Mouse (Mus musculus) skeletal muscle tissue, adult 2 months (tissue): ENCODE results near the gene 4933407L21Rik.

Experiments used
- DNase-seq: peaks from one replicate; pipeline ENCODE4 v3.0.0-alpha.2; 2012; ENCODE audit warnings: low read depth, low spot score

The 4933407L21Rik gene

DNA sequence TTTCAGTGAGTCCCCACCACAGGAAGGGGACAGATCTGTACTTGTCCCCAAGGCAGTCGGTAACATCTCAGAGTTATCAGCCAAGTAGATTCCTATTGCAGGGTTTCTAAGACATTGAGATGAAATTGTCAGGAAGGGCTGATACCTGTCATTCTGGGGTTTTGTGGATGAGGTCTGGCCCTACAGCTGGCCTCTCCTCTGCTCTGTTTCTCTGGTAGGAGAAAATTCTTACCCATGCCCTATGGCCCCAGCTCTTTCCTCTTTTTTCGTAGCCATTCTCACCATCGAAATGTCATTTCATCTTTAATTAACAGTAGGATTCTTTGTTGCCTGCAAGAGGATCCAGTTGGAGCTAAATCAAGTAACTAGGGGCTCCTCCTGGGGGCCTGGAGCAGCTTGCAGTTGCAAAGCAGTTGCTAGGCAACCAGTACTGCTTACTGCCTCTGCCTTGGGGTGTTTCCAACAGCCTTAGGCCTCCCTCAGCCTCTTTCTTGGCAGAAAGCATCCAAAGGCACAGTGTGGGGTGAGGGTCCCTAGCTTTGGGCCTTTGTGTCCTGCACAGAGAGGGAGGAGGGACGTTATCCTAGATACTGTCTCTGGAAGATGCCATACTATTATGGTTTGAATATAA, at the start of gene 4933407L21Rik:
TSS of gene 4933407L21Rik (plus strand) at position 427 of the 631 bp plus-strand sequence.
- DNase-seq = no peak

DNA sequence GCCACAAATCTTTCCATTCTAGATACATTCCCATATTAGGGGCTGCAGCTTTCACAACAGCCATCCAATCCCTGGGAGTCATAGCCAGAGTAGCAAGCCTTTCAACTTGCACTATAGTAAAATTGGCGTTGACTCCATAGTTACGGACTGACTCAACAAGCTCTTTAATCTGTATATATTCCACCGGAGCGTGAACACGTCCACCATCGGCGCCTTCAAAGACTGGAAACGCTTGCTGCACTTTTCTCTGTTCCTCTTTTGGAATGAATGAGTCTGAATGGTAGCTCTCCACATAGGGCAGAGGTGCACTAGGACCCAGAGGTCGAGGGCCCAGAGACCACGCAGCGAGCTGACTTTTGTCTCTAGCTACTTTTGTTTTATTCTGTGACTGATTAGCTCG, 46.3 kb upstream of the 4933407L21Rik start:
- DNase-seq = no peak

DNA sequence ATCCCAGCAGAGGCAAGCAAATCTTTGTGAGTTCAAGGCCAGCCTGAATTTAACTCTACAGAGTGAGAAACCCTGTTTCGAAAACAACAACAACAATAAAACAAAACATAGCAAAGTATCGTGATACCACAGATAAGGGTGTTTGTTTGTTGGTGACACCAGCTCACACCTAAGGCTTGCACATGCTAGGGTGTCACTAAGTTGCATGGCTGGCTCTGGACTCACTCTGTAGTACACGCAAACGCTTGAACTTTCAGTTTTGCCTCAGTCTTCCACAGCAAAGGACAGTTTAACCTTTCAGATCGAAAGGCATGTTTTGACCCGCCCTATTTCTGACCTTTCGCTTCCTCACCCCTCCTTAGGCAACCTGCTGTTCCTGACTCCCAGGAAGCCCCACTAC, 41.1 kb upstream of the 4933407L21Rik start:
- no peak for DNase-seq

DNA sequence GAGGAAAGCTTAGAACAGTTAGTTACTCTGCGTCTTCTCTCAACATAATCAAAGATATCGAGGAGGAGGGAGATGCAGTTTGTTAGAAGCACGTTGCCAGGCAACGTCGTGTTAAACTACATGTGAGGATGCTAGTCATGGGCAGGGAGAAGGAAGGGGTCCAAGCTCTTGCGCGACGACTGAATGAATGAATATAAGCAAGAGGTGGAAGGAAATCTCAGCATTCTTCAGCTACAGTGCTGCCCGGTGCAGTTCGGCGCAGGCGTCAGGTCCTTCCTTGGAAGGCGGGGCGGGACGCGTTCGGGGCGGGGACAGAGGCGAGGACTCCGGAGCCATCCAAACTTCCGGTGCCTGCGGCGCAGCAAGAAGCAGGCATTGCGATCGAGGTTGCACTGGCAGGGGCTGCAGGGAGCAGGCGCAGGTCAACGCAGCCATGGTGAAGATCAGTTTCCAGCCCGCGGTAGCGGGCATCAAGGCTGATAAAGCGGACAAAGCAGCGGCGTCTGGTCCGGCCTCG, 34.0 kb upstream of the 4933407L21Rik start, which contains the start of gene Itm2c:
TSS of gene Itm2c (plus strand) at position 51 of the 517 bp plus-strand sequence.
- peak; percentile 50 for DNase-seq

DNA sequence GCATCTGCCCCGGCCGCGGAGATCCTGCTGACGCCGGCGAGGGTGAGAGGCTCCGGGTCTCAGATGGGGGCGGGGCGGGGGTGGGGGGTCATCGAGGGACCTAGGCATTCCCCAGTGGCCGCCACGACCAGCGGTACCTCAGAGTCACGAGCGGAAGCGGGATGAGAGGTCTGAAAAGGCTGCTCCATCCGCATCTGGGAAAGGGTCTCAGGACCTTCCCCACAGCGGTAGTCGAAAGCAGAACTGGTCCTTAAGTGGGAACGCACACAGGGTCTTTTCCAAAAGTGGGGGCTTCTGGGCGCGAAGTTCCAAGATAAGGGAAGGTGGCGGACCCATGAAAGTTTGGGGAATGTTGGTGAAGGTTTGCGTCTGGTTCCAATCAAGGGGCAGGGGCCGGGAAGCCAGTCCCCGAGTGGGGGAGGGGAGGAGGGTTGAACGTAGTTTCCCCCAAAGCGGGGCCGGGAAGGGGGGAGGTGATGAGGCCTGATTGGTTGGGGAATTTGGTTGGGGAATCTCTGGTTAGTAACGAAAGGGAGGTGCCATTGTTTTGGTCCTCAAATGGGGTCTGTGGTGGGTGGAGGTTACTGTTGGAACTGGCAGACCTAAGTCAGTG, 33.4 kb upstream of the 4933407L21Rik start:
- DNase-seq = no peak

DNA sequence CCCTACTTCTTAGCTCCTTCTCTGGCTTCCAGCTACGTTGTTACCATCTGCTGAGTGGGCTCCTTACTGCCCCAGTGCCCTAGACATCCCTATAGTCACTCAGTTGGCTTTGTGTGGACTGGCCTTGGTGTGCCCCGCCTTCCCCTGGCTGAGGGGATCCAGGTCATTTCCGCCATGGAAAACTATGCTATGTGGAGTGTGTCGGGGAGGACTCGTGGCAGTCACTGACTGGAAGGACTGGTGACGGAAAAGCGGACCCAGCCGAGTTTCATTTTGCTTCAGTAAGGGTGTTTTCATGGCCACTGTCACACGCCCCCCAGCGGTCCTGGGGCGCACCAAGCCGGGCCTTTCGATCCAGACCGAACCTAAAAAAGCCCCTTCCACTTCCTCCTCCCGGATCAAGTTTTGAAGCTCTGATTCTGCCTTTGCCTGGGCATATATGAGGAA, 32.9 kb upstream of the 4933407L21Rik start:
- DNase-seq = peak; percentile 30

DNA sequence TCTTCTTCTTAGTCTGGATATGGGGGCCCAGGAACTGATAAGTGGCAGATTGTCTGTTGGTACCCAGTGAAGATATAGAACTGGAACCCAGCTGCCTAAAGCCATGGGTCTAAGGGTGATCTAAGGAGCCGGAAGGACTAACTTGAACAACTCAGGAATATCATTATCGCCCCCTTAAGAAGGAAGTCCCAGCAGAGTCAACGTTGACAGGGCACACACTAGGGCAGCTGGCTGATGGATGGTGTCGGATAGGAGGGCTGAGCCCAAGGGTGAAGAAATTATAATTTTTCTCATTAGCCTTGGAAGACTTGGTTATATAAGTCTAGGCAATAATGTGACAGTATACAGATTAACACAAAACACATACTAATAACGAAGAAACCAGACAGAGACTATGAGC, 32.2 kb upstream of the 4933407L21Rik start:
- DNase-seq = no peak

DNA sequence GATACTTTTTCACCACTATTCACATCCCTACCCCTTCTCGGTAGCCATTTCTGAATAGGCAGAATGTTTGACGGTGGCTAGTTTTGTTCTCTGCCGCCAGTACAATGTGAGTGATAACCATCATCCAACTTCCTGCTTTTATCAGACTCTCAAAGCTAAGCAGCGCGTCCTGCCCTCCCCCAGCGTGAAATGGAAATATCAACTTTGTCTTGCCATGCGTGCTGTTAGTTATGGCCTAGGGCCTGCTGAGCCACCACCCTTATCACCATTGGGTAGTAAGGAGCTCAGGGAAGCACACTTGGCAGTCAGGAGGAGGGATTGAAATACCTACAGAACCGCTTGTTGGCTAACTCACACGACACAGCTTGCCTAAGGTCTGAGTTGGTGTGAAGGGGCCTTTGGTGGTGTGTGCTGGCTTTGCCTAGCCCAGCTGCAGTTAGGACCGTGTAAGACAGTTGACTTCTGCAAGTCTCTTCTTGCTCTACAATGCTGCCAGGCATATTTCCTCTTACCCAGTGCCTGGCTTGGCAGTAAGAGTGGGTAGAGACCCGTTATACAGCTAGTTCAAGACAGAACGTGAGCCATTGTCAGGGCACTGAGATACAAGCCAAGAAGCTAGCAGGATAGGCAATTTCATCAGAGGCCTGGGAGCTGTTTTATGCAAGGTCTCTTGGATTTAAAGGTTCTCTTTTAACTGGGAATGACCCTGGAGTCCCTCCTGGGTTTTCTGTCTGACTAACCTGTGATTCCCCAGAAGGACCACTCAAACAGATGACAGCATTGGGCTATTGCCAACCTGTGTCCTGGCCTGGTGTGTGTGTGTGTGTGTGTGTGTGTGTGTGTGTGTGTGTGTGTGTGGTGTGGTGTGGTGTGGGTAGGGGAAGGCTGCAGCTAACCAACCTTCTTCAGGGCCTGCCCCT, 31.2 kb upstream of the 4933407L21Rik start:
- no peak for DNase-seq

DNA sequence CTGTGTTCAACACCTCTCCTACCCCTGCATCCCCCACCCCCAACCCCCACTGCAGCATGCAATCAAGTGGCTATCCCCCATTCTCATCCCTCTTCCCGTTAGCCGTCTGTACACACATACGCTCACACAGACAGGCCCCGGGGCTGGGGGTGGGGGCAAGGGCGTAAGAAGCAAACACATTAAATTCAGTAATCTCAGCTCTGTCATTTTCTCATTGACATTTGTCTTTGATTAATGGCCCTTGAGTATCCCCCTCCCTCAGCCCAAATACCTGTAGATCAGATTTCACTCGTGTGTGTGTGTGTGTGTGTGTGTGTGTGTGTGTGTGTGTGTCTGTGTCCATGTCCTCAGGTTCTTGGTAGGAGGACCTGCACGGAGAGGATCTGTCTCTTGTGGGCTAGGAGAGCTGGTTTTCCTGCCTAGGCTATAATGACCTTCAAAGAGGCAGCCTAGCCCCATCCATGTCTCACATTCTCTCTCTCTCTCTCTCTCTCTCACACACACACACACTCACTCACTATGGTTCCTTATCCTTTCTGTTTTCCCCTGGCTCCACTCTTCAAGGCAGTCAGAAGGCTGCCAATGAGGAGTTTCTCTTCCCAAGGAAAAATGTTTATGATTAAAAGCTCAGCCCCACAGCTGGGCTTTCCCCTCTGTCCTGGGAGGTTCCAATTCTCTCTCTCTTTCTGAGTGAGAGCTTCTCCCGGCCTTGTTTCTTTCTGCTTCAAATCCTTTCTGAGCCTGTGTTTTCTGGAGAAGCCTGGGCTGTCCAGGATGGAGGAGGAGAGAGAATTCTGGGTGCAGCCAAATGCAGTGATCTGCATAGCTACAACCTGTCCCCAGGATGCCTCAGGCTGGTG, 30.2 kb upstream of the 4933407L21Rik start:
- no peak for DNase-seq

DNA sequence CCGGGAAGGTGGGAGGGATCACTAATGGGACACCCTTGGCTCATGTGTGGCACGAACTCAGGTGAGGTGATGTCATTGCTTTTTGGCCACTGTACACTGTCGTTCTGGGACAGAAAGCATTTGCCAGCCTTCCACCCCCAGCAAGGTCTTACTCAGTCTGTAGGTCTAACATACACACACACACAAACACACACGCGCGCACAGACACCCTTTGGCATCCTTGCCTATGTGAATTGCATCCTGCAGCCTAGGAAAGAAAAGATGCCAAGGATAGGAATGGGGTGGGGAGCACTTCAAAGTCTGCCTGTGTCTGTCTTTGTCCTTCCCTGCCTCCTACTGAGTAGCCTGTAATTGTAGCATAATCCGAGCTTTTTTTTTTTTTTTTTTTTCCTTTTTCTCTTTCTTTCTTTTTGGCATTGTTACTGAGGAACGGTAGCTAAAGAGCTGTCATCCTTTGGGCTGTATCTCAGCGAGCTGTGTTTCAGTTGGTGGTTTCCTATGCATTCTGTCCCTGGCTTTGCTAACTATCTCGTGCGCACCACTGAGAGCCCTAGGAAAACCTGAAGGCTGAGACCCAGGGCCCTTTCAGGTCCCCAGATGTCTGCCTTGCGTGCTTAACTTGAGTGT, 29.4 kb upstream of the 4933407L21Rik start:
- DNase-seq = no peak

DNA sequence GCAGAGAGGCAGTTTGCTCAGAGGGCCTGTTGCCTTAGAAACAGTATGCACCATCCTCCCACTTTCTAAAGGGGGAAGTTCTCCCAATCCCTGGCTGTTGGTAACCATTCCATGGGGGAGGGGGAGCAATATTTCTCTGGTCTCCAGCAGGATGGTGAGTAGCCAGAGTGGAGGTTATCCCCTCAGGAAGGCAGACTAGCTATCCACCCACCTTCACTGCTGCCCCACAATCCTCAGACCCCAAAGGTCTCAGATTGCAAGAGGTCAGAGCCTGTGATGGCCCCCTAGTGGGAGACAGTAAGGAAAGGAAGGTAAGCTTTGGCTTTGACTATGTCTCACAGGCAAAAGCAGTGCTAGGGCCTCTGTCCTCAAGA, 28.9 kb upstream of the 4933407L21Rik start:
- no peak for DNase-seq

DNA sequence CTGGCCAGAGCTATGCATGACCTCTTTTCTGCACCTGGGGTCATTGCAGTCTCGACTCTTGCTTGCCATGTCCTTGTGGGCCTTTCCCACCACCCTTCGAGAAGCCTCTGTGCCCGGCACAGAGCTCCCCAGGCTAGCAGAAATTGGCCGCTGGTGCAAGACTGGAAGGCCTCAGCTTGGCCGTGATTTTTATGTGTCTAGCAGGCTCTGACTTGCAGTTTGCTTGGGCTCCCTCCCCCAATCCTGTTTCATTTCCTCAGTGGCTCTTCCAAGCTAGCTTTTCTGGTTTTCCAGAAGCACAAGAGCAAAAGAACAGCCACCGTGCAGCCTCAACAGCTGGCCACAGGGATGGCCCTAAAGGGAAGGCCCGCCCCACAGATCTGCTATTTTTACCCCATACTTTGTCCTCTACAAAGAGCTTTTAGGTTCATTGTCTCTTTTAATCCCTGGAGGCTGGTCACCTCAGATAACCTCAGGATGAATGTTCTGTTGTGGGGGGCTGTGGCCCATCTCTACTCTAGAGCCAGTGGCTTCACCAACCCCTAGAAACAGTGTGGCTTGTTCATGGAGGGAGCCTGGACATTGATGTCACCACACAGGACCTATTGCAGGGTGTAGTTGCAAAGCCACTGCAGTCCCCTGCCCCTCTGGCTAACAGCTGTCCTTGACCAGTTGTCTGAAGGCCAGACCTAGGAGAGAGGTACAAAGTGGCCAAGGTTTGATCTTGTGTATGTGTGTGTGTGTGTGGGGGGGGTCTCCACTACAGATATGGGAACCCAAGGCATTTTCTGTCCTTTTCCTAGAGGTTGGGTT, 27.6 kb upstream of the 4933407L21Rik start:
- peak; percentile 35 for DNase-seq

DNA sequence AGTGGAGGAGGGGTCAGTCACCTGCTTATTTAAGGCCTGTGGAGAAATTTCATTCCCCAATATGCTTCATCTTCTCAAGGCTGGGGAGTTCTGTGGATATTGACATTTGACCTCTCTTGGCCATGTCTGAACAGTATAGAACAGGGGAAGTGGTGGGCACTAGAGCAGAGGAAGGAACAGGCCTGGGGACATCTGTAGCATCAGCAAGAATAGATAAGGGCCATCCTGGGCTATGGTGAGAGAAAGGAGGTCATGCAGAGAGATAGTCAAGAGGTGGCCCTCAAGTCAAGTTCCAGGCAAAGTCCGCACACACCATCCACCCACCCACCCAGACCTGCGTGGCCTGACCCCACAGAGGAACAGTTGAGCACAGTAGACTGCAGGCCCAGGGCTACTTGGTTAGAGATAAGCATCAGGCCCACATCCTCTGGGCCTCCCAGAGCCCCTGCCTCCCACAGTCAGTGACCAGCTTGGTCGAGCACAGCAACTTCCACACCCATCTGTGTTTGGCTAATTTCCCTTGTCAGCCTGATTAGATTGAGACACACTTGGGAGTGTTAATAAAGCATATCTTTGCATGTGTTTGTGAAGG, 26.7 kb upstream of the 4933407L21Rik start:
- no peak for DNase-seq

DNA sequence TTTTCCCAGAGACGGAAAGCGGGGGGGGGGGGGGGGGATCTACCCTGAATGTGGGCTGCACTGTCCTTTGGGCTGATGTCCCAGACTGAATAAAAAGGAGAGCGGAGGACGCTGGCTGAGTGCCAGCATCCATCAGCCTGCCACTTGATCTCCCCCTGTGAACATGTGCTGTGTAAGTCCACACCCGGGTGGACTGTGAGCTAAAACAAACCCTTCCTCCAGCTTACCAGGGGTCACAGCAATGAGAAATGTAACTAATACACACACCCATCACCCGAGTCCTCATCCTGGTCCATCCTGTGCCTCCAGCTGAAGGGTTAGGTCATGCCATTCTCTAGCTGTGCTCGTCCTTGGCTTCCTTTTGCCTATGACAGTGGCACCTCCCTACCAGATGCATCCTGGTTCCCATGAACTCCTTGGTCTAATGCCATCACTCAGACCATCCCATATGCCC, 26.1 kb upstream of the 4933407L21Rik start:
- peak; percentile 33 for DNase-seq

DNA sequence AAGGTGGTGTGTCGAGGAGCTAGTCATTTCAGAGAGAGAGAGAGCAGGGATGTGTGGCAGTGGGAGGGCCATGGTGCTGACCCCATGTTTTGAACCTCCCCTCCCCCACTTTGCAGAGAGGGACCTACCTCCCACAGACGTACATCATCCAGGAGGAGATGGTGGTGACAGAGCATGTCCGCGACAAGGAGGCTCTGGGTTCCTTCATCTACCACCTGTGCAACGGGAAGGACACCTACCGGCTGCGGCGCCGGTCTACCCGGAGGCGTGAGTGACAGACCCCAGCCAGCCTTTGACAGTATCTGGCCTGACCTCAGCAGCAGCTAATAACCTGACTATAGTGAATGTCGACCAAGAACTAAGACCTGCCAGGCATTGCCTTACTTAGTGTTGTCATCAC, 21.4 kb upstream of the 4933407L21Rik start:
- DNase-seq = no peak

DNA sequence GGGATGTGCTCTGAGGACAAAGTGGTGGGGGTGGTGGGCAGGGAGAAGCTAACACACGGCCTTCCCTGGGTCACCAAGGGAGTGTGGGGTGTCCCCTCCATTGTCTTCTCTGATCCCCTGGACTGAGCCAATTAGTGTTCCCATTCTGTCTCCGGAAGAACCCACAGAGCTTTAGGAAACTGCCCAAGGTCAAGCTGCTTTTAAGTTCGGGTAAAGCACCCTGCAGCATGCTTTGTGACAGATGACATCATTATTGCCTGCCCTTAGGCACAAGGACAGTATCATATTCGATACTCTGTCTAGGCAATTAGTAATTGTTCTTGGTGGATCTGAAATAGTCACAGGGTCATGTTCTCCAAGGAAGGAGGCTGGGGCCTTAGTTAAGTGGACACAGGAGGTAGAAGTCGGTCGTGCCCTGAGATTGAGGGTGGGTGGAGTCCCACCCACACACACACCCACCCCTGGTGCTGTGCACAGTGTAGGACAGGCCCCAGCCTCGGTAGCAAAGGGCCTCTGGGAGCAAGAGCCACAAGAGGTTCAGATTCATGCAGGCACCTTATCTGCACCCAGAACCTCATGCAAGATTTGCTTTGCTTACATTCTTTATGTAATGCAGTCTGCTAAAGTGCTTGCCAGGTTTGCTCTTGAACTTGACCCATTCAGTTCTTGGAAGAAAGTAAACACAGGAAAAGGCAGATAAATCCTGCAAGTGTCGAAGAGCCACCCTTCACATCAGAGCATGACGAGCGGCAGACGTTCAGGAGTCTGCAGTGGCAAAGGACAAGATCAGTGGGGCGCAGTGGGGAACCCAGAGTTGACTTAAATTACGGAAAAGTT, 19.3 kb upstream of the 4933407L21Rik start:
- no peak for DNase-seq

DNA sequence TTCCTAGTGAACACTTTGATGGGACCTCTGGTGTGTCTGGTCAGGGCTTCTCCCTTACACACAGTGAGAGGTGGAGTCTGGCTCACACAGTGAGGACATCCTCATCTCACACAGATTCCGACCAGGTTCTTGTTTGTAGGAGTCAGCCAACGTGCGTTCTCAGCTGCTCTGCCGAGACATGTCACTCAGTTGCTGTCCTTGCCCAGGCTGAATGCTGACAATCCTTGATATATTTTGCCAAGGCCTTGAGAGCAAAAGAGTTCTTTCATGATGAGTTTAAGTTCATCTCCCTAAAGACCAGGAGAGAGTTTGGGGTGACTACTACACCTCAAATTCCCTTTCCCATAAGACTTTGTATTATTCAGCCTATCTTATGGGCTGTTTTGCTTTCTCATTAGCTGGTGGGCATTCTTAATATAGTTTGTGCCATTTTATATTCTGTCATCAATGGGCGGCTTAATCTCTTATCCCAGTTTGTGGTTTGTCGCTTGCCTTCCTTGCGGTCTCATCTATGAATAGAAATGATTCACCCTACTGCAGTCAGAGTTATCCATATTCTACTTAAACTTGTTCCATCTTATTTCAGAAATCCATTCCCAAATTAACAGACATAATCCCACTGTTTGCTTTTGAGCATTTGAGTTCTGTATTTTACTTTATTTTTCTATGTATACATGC, 15.1 kb upstream of the 4933407L21Rik start:
- DNase-seq = no peak

DNA sequence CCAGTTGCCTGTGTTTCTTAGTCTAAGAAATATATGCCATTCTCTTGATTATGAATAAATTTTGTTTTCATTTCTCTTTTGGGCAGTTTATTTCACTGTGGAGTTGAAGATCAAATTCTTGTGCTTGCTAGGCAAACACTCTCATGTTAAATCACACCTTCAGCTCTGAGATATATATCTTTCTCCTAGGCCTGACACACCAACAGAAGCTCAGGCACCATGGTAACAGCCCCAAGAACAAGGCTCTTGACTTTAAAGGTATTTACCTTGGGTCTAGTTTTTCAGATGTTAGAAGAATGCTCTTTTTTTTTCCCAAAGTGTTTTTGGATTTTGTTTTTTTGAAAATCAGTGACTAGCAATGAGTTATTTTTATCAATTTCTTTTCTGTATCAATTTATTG, 12.4 kb upstream of the 4933407L21Rik start:
- no peak for DNase-seq
